Mouse (Mus musculus) T-cell, adult 2 months (primary cell): ENCODE results near the gene Srxn1.

ENCODE experiments used
- DNase-seq: peaks from one replicate; pipeline ENCODE4 v3.0.0; 2022; ENCODE audit warnings: low spot score

Gene Srxn1

GRCm38 (mm10) chr2:152159487-152159886, 54.2 kb downstream of the Srxn1 start:
- no peak for DNase-seq
